Mouse (Mus musculus) stomach, postnatal 0 days (tissue): ENCODE data around the gene She. TPM values are rescaled to one million over a fixed set of nuclear protein-coding genes. Genes with fewer than 3 reads are reported as not detected.

Experiments
- ATAC-seq: fragments of 200-750 bp; cut with Nextera tagmentation; 2 replicates; pipeline ENCODE4 v1.8.0; 2017; ENCODE audit not compliant: low FRiP score, low TSS enrichment
- DNase-seq: peaks from one replicate; pipeline ENCODE4 v3.0.0-alpha.2; 2016; ENCODE audit warnings: low spot score
- H3K27ac ChIP-seq: fragments of 300-500 bp; sonication (generic); replicated peaks from 2 replicates; pipeline ENCODE4 v1.5.1; 2014; ENCODE audit warnings: mild to moderate bottlenecking, control low read depth
- H3K27me3 ChIP-seq: fragments of 300-500 bp; sonication (generic); 2 replicates; pipeline ENCODE4 v1.6.1; 2014; ENCODE audit warnings: low read length; ENCODE audit not compliant: control insufficient read depth, insufficient read depth
- H3K36me3 ChIP-seq: fragments of 300-500 bp; sonication (generic); 2 replicates; pipeline ENCODE4 v1.6.1; 2014; ENCODE audit warnings: low read length, mixed read lengths; ENCODE audit not compliant: control insufficient read depth, insufficient read depth
- H3K4me1 ChIP-seq: fragments of 300-500 bp; sonication (generic); replicated peaks from 2 replicates; pipeline ENCODE4 v1.6.1; 2014; ENCODE audit warnings: antibody characterized with exemption; ENCODE audit not compliant: control insufficient read depth, insufficient read depth
- H3K4me2 ChIP-seq: fragments of 300-500 bp; sonication (generic); replicated peaks from 2 replicates; pipeline ENCODE4 v1.6.1; 2014; ENCODE audit warnings: low read depth, mild to moderate bottlenecking, control low read depth, moderate library complexity
- H3K4me3 ChIP-seq: fragments of 300-500 bp; sonication (generic); 2 replicates; pipeline ENCODE4 v1.5.1; 2014; ENCODE audit warnings: low read depth, low read length, control low read depth
- H3K9ac ChIP-seq: fragments of 300-500 bp; sonication (generic); 2 replicates; pipeline ENCODE4 v1.6.1; 2014; ENCODE audit warnings: mild to moderate bottlenecking, low read length, control low read depth, mixed read lengths
- H3K9me3 ChIP-seq: fragments of 300-500 bp; sonication (generic); 2 replicates; pipeline ENCODE4 v1.6.1; 2016; ENCODE audit warnings: low read length; ENCODE audit not compliant: control insufficient read depth
- CTCF ChIP-seq: IDR thresholded peaks from 2 replicates; pipeline ENCODE4 v1.5.1; 2016; ENCODE audit warnings: antibody characterized with exemption, low read depth, mild to moderate bottlenecking, moderate library complexity
- EP300 ChIP-seq: optimal IDR thresholded peaks from 2 replicates; pipeline ENCODE3; 2016; ENCODE audit warnings: antibody characterized with exemption
- WGBS: fragments of 180-500 bp; shearing (Covaris S2); extraction: QIAGEN DNeasy Blood & Tissue Kit; methylation state at CpG from one replicate; pipeline ENCODE4 v1.1.7; 2014; 5-methylcytosine and 5-hydroxymethylcytosine counted together
- polyA plus RNA-seq: library from polyadenylated mRNA; unstranded; fragments of >200 nt; fragmentation: Nextera tagmentation; extraction: Ambion mirVana; gene quantifications from 2 replicates; pipeline ENCODE4 v1.2.1, GENCODE M21; 2015

She gene
- polyA plus RNA-seq, 1 experiment from 2014 or later: 1.4 TPM

GRCm38 (mm10) chr3:89891696-89892095 is 60.5 kb downstream of the She start:
- no peak for DNase-seq
- Histone ChIP-seq H3K4me1 (peaks cover 3% of the 10 kb centered on the region; the same call in 1 of the 2 replicates), H3K27me3 (no peaks in the 10 kb centered on the region), H3K9me3 (no peaks in the 10 kb centered on the region), H3K27ac (no peak overlapping the region), H3K36me3 (no peaks in the 10 kb centered on the region), H3K9ac (no peak overlapping the region), H3K4me2 (no peak overlapping the region), H3K4me3 (no peak overlapping the region)
- ATAC-seq: no peak
- TF ChIP-seq EP300: no peak
- no peak for TF ChIP-seq CTCF

- no peaks in the 10 kb centered on the region for H3K36me3 ChIP-seq
- H3K9me3 ChIP-seq: no peaks in the 10 kb centered on the region
- TF ChIP-seq CTCF (no peak), EP300 (no peak)
- H3K27ac ChIP-seq: no peak overlapping the region
- WGBS: 86% methylated on average over 5 of the region's 5 CpGs
- ATAC-seq (no peak), DNase-seq (no peak)
- H3K4me3 ChIP-seq: no peak overlapping the region
- H3K4me1 ChIP-seq: peaks cover 7% of the 10 kb centered on the region; the same call in 1 of the 2 replicates
- no peak overlapping the region for H3K4me2 ChIP-seq
- H3K9ac ChIP-seq: no peak overlapping the region
- no peaks in the 10 kb centered on the region for H3K27me3 ChIP-seq
These were observed 61.4 kb downstream of the She start for GRCm38 (mm10) chr3:89892517-89893106.

- no peaks in the 10 kb centered on the region for H3K36me3 ChIP-seq
- ATAC-seq: no peak
- H3K4me3 ChIP-seq: no peak overlapping the region
- H3K27ac ChIP-seq: peak overlapping the region; percentile 71; the same call in 1 of the 2 replicates
- no peak overlapping the region for H3K4me2 ChIP-seq
- no peaks in the 10 kb centered on the region for H3K27me3 ChIP-seq
- TF ChIP-seq CTCF (no peak), EP300 (no peak)
- no peaks in the 10 kb centered on the region for H3K9me3 ChIP-seq
- no peak for DNase-seq
- peaks cover 14% of the 10 kb centered on the region; the same call in 1 of the 2 replicates for H3K4me1 ChIP-seq
- no peak overlapping the region for H3K9ac ChIP-seq
- 30% methylated on average over 5 of the region's 5 CpGs for WGBS
These were observed 65.4 kb downstream of the She start for GRCm38 (mm10) chr3:89896571-89896970.

GRCm38 (mm10) chr3:89897204-89897796 is 66.1 kb downstream of the She start:
- no peaks in the 10 kb centered on the region for H3K27me3 ChIP-seq
- WGBS: 62% methylated on average over 8 of the region's 8 CpGs
- H3K9ac ChIP-seq: no peak overlapping the region
- H3K4me2 ChIP-seq: no peak overlapping the region
- H3K4me1 ChIP-seq: peaks cover 14% of the 10 kb centered on the region; the same call in 1 of the 2 replicates
- TF ChIP-seq EP300 (no peak), CTCF (no peak)
- H3K9me3 ChIP-seq: no peaks in the 10 kb centered on the region
- DNase-seq (no peak), ATAC-seq (no peak)
- peak overlapping the region; percentile 56; the same call in 1 of the 2 replicates for H3K27ac ChIP-seq
- no peak overlapping the region for H3K4me3 ChIP-seq
- H3K36me3 ChIP-seq: no peaks in the 10 kb centered on the region

- no peak for TF ChIP-seq EP300
- TF ChIP-seq CTCF: no peak
- Histone ChIP-seq H3K27me3 (no peaks in the 10 kb centered on the region), H3K9ac (no peak overlapping the region; the same call in 1 of the 2 replicates), H3K9me3 (no peaks in the 10 kb centered on the region), H3K27ac (0 out of 2 replicates have a peak overlapping the region, but pooled peaks have one; percentile 5), H3K4me1 (peaks cover 14% of the 10 kb centered on the region; the same call in 1 of the 2 replicates), H3K4me3 (no peak overlapping the region), H3K4me2 (no peak overlapping the region), H3K36me3 (no peaks in the 10 kb centered on the region)
- DNase-seq: no peak
- WGBS: 70% methylated on average over 10 of the region's 10 CpGs
- ATAC-seq: no peak
These were observed 66.8 kb downstream of the She start for GRCm38 (mm10) chr3:89898011-89898410.
